Mouse (Mus musculus) frontal cortex, postnatal 10 days (tissue): ENCODE results near the gene Per3.
"Not testable (repeated sequence)": the region's sequence is repeated elsewhere in the genome, so short reads cannot be mapped to it uniquely, and the experiment has no call there.

Experiments used
- DNase-seq, 2 experiments: peaks; one replicate each; pipeline ENCODE4 v3.0.0; 2022; ENCODE audit warnings: low spot score in 2 of 2, mixed read lengths in 1 of 2

Per3 gene

GRCm38 (mm10) chr4:151027001-151027400 is 17.5 kb downstream of the Per3 start:
- DNase-seq: no peak

GRCm38 (mm10) chr4:151024152-151024551 is 20.3 kb downstream of the Per3 start:
- no peak for DNase-seq

- not testable (repeated sequence) for DNase-seq
Measured at GRCm38 (mm10) chr4:151017356-151017755, 27.1 kb downstream of the Per3 start.

DNA sequence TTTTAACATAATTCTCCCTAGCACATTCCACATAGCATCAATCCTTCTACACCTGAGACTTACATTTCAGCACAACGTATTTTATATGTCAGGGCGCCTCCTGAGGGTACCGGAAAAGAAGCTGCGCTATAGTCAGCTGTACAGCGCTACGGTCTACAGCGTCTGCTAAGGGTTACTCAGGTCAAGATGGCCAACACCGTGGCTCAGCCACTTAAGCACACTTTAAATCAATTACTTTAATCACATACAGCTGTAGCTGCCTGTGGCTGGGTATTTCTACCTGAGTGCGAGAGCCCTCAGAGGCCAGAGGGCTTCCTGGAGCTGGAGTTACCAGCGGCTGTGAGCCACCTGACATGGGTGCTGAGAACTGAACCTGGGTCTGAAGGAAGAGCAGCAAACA is 28.5 kb downstream of the Per3 start:
- DNase-seq: no peak

DNA sequence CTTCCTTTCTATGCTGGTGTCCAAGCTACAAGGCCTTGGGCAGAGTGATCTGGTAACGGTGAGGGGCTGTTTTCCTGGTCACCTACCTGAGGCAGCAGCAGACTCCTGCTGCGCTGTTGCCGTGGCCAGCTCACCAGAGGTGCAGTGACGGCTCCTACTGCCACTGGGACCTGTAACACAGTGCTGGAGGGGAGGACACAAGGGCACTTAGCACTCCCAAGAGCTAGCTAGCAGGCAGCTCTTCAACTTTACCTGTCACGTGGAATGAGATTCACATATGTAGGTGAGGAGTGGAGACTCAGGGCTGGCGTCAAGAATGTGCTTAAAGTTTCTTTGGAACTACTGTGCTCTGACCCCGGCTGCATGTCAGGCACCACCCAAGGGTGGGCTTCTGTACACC is 34.1 kb downstream of the Per3 start:
- no peak for DNase-seq

GRCm38 (mm10) chr4:151006945-151007344 is 37.5 kb downstream of the Per3 start:
- peak in 1 of 2 experiments; percentile 42 for DNase-seq

DNA sequence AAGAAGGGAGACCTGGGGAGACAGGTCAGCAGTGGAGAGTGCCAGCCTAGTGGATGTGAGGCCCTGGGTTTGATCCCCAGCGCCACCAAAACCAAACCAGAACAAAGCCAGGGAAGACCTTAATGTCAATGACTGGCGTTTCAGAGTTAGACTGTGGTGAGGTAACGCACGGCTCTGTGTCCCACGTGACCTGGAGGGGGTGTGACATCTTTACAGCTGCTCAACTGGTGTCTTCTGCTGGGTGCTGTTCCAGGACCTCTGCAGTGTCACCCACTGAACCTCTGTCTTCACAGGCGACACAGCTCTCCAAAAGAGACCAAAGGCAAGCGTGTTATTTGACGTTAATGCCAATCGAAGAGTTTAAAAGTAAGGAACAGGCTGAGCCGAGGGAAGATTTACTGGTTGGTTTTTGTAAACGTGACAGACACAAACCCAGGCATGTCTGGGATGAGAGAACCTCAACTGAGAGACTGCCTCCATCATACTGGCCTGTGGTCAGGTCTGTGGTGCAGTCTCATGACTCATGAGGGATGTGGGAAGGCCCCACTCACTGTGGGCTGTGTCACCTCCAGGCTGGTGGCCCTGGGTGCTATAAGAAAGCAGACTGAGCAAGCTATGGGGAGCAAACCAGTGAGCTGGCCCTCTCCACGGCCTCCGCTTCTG is 38.7 kb downstream of the Per3 start:
- DNase-seq: no peak

DNA sequence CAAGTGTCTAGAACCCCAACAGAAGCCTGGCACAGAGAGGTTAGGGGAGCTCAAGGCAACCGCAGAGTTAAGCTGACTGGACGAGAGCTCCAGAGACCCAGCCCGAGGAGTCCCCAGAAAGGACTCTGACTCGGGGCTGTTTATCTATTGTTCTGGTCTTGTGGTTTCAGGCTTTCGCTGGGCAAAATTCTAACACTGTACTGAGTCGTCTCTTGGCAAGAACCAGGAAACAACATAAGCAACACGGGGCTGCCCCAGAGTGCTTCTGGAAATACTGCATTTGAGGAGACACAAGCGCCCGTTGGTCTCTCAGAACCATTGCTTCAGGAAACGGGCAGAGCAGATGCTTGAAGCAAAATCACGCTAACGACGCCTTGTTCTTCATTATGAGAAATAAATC is 43.1 kb downstream of the Per3 start:
- no peak for DNase-seq

- DNase-seq: no peak
Measured at GRCm38 (mm10) chr4:150998626-150999025, 45.8 kb downstream of the Per3 start.

DNA sequence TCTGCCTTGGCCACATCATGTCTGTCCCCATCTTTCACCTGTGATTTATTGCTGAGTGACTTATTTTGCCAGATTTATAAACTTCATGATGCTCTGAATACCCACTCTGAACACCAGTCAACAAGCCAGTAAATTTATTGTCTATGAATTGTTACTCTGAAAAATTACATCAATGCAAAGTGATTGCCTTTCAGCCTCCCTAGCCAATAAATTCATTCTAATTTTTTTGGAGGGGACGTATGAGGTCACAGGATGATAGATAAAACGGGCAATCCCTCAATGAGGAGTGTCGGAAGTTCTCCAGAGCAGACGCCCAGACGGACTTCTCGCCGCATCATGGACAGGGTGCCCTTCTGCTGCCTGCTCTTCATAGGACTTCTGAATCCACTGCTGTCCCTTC is 47.7 kb downstream of the Per3 start, which contains the start of gene Uts2:
Gene Uts2 (plus strand): TSS at position 301 of the 400 bp plus-strand sequence.
- DNase-seq: no peak

DNA sequence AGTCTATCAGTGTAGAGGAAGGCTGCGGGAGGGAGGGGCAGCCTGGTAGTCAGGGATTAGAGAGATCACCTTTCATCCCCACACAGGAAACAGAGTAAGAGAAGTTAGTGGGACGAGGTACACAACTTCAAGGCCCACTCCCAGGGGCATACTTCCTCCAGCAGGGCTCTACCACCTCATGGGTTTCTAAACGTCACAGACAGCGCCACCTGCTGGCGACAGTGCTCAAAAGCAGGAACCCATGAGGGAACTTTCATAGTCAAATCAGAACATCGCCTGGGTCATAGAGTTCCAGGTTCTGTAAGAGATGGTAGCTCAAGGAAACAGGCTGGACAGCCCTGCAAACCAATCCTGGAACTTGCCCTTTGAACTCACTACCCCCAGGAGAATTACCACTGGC is 54.3 kb downstream of the Per3 start:
- no peak for DNase-seq

- DNase-seq: no peak
Measured at GRCm38 (mm10) chr4:150980153-150980552, 64.3 kb downstream of the Per3 start.

DNA sequence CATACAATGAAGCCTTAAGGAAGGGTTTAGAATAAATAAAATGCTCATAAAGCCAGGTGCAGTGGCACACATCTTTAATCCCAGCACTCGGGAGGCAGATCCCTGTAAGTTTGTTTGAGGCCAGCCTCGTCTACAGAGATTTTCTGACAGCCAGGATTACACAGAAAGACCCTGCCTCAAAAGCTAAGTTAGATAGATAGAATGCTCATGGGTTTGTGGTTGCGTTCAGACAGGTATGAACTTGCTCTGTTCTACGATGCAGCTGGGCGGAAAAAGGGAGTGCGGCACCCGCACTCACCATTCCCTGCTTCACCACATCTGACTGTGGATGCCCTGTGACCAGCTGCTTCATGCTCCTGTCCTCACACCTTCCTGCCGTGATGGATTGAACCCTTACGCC is 65.0 kb downstream of the Per3 start:
- no peak for DNase-seq

DNA sequence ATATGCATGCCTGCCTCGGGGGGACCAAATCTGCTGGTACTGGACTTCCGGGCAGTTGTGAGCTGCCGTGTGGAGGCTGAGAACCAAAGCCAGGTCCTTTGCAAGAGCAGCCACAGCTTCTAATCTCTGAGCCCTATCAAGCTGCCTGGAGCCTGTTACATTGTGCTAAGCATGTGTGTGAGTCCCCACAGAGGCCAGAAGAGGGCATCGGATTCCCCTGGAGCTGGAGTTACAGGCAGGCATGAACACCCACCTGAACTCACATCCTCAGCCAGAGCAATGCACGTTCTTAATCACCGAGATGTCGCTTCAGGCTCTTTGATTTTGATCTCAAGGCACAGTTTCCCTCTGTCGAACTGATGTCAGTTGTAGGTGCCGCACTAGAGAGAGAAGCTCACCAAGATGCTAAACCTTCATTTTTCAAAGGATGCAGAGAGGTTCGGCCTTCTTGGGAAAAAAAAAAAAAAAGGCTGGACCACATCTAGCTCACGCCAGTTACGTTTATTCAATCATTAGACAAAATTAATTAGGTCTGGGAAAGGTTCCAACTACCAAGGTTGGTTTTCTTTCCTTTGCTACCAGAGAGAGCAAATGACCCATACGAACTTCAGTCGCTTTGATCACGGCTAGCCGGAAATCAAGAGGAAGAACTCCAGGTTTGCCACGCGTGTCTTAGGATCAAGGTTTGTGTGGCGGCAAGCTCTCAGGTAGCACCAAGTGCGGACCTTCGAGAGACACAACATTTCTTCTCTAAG is 66.1 kb downstream of the Per3 start:
- DNase-seq: no peak

GRCm38 (mm10) chr4:150975145-150975544 is 69.3 kb downstream of the Per3 start:
- DNase-seq: no peak

DNA sequence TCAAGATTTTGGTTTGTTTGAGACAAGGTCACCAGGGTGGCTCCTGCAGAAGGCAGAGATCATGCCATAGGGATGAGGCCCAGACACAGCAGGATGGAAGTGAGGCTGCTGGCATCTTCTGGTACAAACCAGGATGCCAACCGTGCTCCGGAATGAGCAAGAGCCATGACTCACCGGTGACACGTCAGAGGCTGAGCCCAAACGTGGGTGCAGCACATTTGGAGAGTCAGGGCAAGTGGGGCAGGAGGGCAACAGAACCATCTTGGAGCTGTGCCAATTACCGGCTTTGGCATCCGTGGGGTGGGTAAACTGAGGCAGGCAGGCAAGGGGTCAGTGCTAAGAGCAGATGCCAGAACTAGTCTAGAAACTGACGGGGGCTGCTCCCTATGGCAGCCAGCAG is 71.2 kb downstream of the Per3 start:
- DNase-seq: no peak

- DNase-seq: no peak
Measured at GRCm38 (mm10) chr4:150968956-150969355, 75.5 kb downstream of the Per3 start.

DNA sequence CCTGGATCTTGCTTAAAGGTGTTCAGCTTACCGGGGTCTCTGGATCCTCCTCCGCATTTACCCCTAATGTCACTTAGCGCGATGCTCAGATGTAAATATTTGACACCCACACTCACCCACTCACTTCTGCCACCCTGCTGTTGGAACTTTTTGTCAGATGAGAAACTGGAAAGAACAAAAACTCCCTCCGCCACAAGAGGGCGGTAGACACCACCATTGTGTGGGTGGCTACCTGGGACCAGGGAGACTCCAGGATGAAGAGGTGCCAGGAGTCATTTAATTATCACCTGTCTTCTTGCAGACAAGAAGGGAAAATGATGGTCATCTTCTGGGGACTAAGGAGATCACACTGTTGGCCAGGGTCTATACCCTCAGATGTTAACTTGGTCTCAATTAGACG is 77.9 kb downstream of the Per3 start:
- peak in 1 of 2 experiments; percentile 42 for DNase-seq

GRCm38 (mm10) chr4:150965555-150965951 is 78.9 kb downstream of the Per3 start:
- no peak for DNase-seq

DNA sequence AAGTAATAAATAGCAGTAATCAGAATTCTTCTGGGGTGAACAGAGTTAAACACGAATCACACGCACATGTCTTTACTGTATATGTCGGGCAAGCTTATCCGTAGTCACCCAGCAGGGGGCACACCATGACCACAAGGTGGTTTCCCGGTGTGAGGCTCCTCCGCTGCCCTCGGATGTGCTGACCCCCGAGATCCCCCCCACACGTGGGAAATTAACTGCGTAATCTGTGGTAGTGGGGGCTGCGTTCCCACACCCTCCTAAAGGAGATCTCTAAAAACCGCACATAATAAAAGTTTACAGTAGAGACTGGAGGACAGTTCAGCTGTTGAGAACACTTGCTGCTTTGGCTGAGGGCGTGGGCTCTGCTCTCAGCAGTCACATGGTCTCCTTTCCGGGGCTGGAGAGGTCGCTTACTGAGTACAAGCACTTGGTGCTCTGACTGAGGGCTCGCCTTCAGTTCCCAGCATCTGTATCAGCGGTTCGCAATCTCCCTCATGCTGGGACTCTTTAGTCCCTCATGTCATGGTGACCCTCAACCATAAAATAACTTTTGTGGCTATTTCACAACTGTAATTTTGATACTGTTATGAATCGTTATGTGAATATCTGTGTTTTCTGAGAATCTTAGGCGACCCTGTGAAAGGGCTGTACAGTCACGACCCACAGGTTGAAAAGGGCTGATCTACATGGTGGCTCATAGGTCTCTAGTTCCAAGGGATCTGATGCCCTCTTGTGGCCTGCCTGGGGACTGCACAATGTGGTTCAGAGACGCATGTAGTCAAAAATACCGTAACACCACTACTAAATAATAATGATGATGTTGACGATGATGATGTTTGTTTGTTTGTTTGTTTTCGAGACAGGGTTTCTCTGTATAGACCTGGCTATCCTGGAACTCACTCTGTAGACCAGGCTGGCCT is 79.6 kb downstream of the Per3 start:
- peak; percentile 62 to 75 for DNase-seq

GRCm38 (mm10) chr4:150963711-150964110 is 80.8 kb downstream of the Per3 start:
- no peak for DNase-seq

DNA sequence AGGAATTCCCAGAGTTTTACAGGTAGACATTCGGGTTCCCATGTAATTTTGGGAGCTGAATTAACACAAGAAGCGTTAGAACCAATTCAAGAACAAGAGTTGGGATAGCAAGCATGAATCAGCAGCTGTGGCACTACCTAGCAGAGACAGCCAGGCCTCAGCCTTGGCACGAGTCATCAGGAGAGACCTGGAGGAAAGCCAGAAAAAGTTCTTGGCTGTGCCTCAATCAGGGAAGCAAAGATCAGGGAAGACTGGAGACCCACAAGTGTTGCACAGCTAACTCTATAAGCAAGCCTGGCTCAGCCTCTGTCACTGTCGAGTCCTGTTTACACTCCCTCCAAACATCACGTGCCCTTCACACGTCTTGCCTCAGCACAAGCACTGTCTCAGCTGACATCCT is 82.2 kb downstream of the Per3 start:
- DNase-seq: no peak
